Mouse (Mus musculus): ENCODE results near the gene Cyp51. TPM values are rescaled to one million over a fixed set of nuclear protein-coding genes. Genes with fewer than 3 reads are reported as not detected.
"Not testable (repeated sequence)": the region's sequence is repeated elsewhere in the genome, so short reads cannot be mapped to it uniquely, and the experiment has no call there.

Gene Cyp51
- total RNA-seq (2021), result 1 to 10 TPM; 2.0 to 3.0 TPM
- long read RNA-seq, experiment 1, transcript Cyp51-201 (10 exons, 3,931 nt), result major isoform, 5 of 5 reads
- long read RNA-seq, experiment 1, partial matches to known transcripts, result 0 of 5 reads
- long read RNA-seq, experiment 1, other reads (novel, unspliced or antisense), result 0 of 5 reads
- long read RNA-seq, experiment 2, transcript Cyp51-201 (10 exons, 3,931 nt), result major isoform, 7 of 10 reads
- long read RNA-seq, experiment 2, partial matches to known transcripts, result 0 of 10 reads
- long read RNA-seq, experiment 2, other reads (novel, unspliced or antisense), result 3 of 10 reads

- DNase-seq (ENCODE audit: low spot score), result peak; percentile 84
These were observed at the start of gene Cyp51 for GRCm38 (mm10) chr5:4104341-4105040. Gene Cyp51 (minus strand): TSS chr5:4104746.

DNA sequence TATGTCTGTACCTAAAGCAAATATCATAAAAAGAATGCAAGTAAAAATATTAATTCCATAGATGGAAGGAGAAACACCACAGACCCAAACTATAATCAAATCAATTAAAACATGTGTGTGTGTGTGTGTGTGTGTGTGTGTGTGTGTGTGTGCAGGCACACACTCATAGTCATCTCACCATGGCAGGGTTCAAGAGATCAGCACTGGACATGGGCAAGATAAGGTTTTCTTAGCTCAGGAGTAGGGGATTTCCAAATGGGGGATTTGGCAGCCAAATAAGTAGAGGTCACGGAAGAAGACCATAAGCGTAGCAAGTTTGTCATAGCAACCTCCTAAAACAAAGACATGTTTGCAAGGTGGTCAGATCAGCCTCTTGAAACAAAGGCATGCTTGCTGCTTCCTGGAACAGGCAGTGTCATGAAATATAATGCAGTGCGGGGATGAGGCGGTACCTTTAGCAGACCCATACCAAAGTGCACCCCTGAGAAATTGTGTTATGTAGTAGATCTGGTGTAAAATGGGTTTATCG, 8.1 kb upstream of the Cyp51 start:
- no peak for DNase-seq (ENCODE audit: low spot score)

GRCm38 (mm10) chr5:4107056-4107455, 2.5 kb upstream of the Cyp51 start:
- not testable (repeated sequence) for DNase-seq (ENCODE audit: low spot score)

DNA sequence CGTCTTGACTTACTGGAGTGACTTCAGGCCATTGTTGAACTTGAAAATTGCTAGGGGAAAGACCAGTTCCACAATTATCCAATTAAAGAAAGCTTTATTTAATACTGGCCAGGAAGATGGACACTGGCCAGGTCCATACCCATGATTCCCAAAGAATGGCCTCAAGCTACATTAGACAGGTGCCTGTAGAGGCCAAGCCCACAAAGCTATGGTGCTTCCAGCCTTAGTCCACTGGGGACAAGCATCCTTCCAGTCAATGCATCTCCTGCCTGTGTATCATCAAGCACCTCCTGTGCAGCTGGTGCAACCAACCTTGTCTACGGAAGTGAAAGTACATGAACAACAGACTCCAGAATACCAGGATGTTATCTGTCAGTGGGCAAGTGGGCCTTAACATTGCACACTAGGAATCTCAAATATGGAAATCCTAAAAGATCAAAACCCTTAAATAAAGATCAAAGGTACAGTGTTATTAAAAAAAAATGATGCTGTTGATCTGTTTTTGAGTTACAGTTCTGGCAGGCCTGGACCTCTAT, 1.2 kb upstream of the Cyp51 start:
- no peak for DNase-seq (ENCODE audit: low spot score)

- no peak for DNase-seq (ENCODE audit: low spot score)
These were observed 763 bp downstream of the Cyp51 start for GRCm38 (mm10) chr5:4103626-4104340.

DNA sequence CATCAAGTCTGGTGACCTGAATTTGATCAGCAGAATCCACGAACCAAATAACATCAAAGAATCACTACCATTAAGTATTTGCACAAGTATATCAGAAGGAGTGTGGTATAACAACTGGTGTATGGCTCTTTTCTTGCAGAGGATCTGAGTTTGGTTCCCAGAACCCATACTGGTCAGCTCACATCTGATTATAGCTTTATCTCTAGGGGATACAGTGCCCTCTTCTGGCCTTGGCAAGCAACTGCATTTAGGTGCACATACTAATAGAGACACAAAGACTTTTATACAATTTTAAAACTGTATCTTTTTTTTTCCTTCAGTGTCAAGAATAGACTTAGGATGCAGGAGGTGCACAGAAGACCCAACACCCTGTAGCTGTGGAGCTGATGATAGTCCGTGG, 2.8 kb downstream of the Cyp51 start:
- DNase-seq (ENCODE audit: low spot score), result no peak

DNA sequence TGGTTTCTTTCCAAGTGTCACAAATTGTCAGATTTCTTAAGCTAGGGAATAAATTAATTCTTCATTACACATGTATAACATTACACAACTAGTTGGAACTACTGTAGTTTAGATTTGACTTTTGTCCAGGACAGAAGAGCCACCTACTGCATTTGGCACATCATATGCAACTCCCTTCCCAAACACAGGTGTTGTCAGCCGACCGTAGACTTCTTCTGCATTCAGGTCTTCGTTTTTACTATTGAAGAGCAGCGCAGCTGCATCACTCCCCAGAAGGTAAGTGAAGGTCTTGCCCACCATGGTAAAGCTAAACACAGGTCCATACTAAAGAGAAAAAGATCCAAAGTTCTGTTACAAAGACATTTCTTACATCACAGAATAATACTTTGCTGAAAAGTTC, 3.5 kb downstream of the Cyp51 start:
- no peak for DNase-seq (ENCODE audit: low spot score)

- no peak for DNase-seq (ENCODE audit: low spot score)
These were observed 10.1 kb downstream of the Cyp51 start for GRCm38 (mm10) chr5:4094471-4094870.

GRCm38 (mm10) chr5:4088190-4088589, 16.4 kb downstream of the Cyp51 start:
- DNase-seq (ENCODE audit: low spot score), result no peak

- no peak for DNase-seq (ENCODE audit: low spot score)
These were observed 18.2 kb downstream of the Cyp51 start for GRCm38 (mm10) chr5:4086309-4086708.

GRCm38 (mm10) chr5:4084948-4085347, 19.6 kb downstream of the Cyp51 start:
- no peak for DNase-seq (ENCODE audit: low spot score)

GRCm38 (mm10) chr5:4081513-4081912, 23.0 kb downstream of the Cyp51 start:
- DNase-seq (ENCODE audit: low spot score), result no peak

DNA sequence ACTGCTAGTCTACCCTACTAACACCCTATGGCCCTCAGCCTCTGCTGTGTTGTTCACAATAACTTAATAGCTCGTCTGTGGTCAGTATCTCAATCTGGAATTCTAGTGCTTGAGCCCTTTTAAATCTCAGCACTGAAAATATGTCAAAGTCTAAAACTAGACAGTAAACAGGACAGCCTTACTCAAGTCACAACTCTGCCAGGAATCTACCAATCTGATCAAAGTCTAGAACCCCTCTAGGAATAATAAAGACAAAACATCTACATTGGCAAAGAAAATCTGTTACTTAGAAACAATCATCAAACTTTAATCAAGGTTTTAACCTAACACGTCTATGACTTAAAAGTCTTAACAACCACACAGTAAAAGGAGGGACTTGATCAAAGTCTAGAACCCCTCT, 23.7 kb downstream of the Cyp51 start:
- DNase-seq (ENCODE audit: low spot score), result no peak

- no peak for DNase-seq (ENCODE audit: low spot score)
These were observed 25.5 kb downstream of the Cyp51 start for GRCm38 (mm10) chr5:4079086-4079485.

DNA sequence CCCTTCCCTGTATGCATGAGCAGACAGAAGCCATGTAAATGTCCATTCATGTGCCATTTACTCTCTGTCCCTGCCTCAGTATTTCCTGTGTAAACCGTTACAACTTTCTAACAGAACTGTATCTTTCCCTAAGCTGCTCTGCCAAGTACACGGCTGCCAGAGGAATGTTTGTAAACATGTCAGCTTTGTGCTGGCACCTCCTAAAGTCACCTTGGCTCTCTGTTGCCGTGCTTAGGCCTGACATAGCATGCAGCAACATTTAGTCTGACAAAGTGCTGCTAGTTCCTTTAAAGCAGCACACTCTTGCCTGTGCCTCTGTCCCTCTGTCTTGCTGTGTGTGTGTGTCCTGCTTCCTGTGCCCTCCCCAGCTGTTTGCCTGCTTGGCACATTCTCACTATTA, 37.3 kb downstream of the Cyp51 start:
- no peak for DNase-seq (ENCODE audit: low spot score)

DNA sequence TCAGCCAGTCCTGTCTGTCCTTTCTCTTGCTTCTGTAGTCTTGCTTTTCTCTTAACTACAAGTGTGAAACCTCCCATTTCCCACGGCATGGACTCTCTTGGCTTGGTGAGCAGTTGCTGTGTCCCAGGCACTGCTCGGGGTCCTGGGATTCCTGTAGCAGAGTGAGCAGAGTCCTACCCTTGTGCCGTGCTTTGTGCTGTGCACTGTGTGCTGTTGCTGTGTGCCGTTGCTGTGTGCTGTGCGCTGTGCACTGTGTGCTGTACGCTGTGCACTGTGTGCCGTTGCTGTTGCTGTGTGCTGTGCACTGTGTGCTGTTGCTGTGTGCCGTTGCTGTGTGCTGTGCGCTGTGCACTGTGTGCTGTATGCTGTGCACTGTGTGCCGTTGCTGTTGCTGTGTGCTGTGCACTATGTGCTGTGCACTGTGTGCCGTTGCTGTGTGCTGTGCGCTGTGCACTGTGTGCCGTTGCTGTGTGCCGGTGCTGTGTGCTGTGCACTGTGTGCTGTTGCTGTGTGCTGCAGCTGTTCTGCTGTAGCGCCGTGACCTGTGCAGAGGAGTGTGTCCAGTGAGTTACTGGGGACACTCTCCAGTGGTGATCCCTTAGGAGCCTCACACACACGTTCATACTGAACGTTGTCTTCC, 38.0 kb downstream of the Cyp51 start:
- DNase-seq (ENCODE audit: low spot score), result no peak

DNA sequence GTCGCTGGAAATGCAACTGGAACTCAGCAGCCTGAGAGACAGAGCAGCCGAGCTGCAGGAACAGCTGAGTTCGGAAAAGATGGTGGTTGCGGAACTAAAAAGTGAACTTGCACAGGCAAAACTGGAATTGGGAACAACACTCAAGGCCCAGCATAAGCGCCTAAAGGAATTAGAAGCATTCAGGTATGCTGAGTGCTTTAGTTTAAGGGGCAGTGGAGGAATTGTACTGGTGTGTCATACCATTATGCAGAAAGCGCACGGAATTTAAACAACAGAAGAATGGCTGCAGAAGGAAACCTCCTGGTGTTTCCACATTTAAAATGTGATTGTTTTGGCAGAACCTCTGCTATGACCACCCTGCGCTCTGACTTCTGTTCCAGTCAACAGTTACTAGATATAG, 44.2 kb downstream of the Cyp51 start:
- DNase-seq (ENCODE audit: low spot score), result no peak

DNA sequence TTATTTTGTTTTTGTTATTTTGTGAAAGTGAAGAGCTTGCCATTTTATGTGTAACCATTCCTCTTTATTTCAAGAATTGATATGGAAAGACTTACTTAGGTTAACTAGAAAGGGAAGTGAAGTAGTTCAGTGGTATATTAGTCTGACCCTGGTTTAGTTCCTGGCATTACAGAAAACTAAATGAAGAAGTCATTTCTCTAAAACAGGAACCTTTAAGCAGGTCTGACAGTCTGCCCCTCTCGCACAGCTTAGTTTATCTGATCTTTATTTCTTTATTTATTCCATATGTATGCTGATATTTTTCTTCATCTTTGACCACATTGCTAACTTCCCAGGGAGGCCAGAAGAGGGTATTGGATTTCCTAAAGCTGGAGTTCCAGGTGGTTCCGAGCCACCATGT, 63.6 kb downstream of the Cyp51 start:
- no peak for DNase-seq (ENCODE audit: low spot score)

DNA sequence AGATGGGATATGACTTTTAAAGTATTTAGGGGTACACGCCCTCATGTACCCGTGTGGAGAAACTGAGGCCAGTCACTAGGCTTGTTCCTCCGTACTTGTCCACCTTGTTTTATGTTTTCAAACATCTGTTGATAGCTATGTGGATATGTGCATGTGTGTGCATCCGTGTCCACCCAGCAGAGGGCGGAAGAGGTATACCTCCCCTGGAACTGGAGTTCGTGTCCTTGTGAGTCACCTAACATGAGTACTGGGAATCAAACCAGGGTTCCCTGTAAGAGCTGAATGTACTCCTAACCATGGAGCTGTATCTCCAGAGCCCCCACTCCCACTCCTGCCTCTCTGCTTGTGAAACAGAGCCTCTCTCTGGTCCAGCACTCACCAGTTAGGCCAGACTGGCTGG, 64.2 kb downstream of the Cyp51 start:
- DNase-seq (ENCODE audit: low spot score), result no peak

GRCm38 (mm10) chr5:4039351-4039750, 65.2 kb downstream of the Cyp51 start:
- no peak for DNase-seq (ENCODE audit: low spot score)

DNA sequence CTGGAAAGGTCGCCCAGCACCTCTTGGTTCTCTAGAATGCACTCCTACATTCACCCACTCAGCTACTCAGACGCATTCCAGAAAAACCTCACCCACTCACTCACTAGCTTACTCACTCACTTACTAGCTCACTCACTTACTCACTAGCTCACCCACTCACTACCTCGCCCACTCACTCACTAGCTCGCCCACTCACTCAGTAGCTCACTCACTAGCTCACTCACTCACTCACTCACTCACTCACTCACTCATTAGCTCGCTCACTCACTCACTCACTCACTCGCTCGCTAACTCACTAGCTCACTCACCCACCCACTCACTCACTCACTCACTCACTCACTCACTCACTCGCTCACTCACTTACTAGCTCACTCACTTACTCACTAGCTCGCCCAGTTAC, 67.9 kb downstream of the Cyp51 start:
- DNase-seq (ENCODE audit: low spot score), result no peak

GRCm38 (mm10) chr5:4031846-4032245, 72.7 kb downstream of the Cyp51 start:
- no peak for DNase-seq (ENCODE audit: low spot score)

Measured in gastrocnemius, adult 18-20 months (tissue).